Mouse (Mus musculus) embryonic fibroblast, embryonic 13.5 days (primary cell): ENCODE measurements around the gene Tmem74b.

Experiments
- CTCF ChIP-seq: IDR thresholded peaks from 2 replicates; pipeline ENCODE4 v1.5.1; 2011; ENCODE audit warnings: mild to moderate bottlenecking, control low read depth, low read length, moderate library complexity, borderline replicate concordance; ENCODE audit not compliant: insufficient read depth
- POLR2A ChIP-seq: IDR thresholded peaks from 2 replicates; pipeline ENCODE4 v1.6.1; 2011; ENCODE audit warnings: low read depth, mild to moderate bottlenecking, control low read depth, low read length, moderate library complexity

DNA sequence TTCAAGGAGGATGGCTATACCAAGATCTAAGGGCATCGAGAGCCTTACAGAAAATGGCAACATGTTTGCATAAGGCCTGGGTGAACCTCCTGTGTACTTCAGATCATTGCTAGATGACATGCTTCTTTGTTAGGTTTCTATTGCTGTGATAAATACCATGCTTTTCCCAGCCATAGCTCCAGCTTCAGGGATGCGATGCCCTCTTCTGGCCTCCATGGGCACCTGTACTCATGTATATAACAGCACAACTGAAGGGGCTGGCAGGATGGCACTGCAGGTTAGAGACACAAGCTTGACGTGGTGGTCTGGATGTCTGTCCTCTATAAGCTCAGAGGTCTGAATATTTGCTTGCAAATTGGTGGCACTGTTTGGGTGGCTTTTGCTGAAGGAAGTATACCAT, 19.5 kb upstream of the Tmem74b start:
- TF ChIP-seq POLR2A (no peak), CTCF (peak; percentile 36; the same call in 1 of the 2 replicates)
